Mouse (Mus musculus): Measurements from ENCODE around the gene 3425401B19Rik. TPM values are rescaled to one million over a fixed set of nuclear protein-coding genes. Genes with fewer than 3 reads are reported as not detected.
A peak's percentile ranks its signal among the peaks of the same experiment; 100 is the strongest.

3425401B19Rik gene
- polyA plus RNA-seq, 1 experiment, result 0.08 TPM

DNA sequence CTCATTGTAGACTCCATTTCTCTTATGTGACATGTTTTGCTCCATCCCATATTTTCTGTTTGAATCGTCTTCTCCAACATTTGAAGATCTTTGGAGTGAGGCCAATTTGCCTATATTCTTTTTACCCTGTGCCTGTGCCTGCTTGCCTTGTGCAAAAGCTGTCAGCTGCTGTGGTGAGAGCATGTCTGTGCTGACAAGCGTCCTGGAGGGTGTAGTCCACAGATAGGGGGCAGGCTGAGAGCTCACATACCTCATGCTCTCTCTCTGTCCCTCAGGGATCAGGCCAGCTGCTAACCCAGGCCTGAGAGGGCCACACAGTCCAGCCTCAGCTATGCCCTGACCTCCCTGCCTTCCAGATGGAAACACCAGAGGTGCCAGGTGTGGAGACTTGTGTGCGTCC, 11.9 kb downstream of the 3425401B19Rik start:
- peak; percentile 16 to 43 for DNase-seq (ENCODE audit: extremely low spot score in 1 of 2, low spot score in 1 of 2)

DNA sequence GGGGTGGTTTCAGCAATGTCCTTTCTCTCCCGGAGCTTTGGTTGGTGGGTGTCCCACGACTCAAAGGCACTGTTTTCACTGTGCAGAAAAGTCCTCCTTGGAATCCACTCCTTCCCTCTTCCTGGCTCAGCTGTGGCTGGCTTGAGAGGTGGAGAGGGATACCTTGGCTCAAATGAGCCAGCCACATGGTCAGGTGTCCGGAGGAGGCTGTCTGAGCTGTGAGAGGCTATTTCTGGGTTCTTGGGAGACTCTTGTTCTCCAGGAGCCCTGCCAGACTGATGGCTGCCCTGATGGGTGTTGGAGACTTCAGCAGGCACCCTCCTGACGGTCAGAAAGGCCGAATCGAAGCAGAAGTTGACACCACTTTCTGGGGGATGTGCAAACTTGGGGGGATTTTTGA, 22.0 kb downstream of the 3425401B19Rik start:
- no peak for DNase-seq (ENCODE audit: extremely low spot score in 1 of 2, low spot score in 1 of 2)

DNA sequence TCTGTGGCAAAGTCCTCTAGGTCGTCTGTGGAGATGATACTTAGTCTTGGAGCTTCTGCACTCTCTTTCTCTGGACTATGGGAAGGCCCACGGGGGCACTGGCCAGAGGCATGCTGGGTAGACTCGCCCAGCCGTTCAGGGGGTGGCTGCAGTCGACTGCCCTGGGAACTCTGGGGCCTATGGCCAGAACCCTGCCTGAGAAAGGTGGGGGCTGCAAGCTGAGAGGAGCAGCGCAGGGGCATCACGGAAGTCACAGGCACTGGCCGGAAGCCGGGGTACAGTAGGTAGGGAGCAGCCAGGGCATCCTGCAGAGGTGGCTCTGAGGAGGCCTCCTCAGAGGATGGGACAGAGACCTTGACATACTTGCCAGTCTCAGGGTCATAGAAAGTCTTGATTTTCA, 25.3 kb downstream of the 3425401B19Rik start:
- DNase-seq (ENCODE audit: extremely low spot score in 1 of 2, low spot score in 1 of 2), result no peak

DNA sequence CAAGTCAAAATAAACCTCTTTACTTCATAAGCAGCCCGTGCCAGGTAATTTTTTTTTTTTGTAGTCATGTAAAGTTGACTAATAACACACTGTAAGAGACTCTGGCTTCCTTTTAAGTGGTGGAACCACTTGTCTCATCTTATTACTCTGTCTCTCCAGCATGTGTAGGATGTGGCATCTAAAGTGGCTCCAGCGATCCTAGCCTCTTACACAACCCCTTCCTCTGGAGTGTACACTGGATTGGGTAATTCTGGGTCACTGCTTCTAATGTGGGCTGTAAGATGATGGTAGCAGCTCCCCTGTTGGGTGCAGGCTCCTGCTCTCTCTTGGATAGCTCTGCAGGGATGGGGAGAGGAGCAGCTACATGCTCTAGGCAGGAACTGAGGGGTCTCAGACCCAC, 46.6 kb downstream of the 3425401B19Rik start:
- DNase-seq (ENCODE audit: extremely low spot score in 1 of 2, low spot score in 1 of 2), result no peak

DNA sequence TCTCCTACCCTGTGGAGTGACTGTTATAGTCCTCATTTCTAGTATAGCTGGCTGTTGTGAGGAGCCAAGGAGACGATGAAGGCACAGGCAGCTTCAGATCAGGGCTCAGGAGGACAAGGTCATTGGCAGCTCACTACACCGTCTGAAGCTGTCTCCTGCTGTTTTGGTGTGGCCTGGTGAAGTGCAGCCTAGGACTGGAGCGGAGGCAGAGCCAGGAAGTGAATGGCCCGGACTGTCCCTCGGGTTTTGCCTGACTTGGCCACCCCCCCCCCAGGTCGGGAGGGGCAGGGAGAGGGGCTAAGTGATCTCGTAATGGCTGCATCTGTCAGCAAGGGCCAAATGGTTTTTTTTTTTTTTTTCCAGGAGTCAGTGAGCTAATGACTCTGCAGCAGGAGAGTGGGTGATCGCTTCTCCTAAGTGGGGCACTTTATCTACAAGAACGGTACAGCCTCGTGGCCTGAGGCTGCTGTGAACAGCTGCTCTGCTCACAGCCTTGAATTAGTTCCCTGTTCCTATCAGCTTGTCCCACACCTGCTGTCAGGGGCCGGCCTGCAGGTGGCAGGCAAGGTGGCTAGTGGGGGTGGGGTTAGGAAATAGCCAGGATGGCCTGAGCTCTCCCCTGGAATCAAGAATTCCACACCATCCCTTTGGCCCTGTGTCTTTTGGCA, 50.9 kb downstream of the 3425401B19Rik start:
- no peak for DNase-seq (ENCODE audit: extremely low spot score in 1 of 2, low spot score in 1 of 2)

DNA sequence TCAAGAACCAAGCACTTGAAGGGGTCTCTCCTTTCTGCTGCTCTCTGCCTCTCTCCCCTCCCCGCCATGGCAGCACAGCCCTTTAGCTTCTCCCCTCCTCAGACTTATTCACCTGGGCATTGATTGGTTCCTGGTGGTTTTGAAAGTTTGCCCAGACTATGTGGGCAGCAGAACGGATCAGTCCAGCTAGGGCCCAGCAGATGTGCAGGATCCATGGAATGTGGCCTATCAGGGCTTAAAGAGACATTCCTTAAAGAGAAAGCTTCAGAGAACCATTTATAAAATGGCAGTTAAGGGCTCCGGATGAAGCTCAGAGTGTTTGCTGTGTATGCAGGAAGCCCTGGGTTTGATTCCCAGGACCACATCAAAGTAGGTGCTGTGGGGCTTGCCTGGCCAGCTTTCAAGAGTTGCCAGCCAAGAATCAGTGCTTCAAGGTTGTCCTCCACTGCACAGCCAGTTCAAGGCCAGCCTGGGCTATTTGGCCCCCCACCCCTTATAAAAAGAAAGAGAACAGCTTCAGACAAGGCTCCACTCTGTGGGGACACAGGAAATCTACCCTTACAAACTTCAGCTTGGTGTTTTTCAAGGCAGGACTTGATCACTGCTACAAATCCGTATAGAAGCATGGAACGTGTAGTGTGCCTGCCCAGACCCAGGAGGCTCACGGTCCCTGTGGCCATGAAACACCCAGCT, 52.0 kb downstream of the 3425401B19Rik start:
- no peak for DNase-seq (ENCODE audit: extremely low spot score in 1 of 2, low spot score in 1 of 2)

DNA sequence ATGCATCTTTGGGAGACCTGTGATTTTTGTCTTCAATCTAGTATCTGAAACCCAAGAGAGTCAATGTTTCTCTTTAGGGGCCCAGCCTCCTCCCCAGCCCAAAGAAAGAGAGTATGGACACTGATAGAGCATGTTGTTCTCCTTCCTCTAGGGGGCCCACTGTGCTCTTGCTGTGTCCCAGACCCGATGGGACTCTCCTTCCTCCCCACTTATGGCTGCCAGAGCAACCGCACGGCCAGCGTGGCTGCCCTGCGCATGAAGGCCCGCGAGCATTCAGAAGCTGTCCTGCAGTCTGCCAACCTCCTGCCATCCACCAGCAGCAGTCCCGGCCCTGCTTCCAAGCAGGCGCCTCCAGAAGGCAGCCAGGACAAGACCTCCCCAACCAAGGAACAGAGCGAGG, 56.5 kb downstream of the 3425401B19Rik start:
- no peak for DNase-seq (ENCODE audit: extremely low spot score in 1 of 2, low spot score in 1 of 2)

DNA sequence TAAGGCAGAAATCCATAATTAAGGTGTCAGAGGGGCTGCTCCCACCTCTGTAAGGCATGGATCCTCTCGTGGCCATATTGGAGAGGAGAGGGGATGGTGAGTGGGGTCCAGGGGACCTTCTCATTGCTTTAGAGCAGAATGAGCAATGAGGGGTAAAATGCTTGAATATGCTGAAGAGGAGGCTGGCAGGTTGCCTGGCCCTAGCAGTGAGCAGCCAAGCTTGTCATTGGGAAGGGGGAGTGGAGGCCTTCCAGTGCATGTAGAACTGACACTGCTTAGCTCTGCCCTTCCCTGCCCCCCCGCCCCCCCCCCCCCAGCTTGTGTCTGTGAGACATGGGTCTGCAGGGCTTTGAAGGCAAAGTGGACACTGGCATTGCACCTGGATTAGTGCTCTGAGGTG, 57.8 kb downstream of the 3425401B19Rik start:
- DNase-seq (ENCODE audit: extremely low spot score in 1 of 2, low spot score in 1 of 2), result no peak

DNA sequence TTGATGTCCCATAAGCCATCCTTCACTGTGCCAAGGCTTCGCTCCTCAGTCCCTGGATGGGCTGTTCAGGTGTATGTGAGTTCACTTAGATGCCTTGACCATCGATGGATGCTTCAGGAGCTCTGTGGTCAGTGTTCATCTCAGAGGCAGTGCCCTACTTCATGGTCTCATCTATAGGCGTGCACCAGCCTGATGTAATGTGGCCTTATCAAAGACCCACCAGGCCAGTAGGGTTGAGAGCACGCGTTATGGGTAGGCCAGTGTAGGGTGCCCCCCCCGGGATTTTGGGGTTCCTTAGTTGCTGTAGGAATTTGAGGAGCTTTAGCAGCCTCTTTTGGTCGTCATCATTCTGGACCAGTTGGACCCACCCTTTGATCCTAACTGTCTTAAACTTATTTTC, 60.3 kb downstream of the 3425401B19Rik start:
- no peak for DNase-seq (ENCODE audit: extremely low spot score in 1 of 2, low spot score in 1 of 2)

DNA sequence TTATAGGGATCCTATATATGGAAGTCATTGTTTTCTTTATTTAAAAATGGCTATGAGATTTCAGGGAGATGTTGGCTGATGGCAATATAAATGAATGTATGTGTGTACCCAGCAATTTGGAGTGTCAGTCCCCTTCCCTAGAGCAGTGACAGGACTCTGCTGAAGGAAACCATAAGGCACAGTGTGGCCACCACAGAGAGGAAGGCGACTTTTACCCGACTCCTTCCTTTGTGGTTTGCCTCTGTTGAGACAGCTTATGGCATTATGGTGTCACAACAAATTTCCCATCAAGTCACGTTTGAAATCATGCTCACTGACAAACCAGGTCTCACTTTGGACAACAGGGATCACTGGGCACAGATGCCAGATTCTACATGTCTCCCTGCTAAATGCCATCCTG, 60.8 kb downstream of the 3425401B19Rik start:
- no peak for DNase-seq (ENCODE audit: extremely low spot score in 1 of 2, low spot score in 1 of 2)

DNA sequence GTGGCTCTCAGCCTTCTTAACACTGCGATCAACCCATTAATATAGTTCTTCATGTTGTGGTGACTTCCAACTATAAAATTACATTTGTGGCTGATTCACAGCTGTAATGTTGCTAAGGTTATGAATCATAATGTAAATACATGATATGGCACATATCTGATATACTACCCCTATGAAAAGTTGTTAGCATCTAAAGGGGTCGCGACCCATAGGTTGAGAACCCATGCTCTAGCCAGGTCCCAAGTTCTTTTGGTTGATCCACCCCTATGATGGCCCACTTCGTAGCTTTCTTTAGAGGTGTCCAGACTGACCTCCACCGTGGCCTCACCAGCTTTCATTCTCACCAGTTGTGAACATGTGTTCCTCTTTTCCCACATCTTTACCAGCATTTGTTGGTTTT, 67.8 kb downstream of the 3425401B19Rik start:
- DNase-seq (ENCODE audit: extremely low spot score in 1 of 2, low spot score in 1 of 2), result no peak

DNA sequence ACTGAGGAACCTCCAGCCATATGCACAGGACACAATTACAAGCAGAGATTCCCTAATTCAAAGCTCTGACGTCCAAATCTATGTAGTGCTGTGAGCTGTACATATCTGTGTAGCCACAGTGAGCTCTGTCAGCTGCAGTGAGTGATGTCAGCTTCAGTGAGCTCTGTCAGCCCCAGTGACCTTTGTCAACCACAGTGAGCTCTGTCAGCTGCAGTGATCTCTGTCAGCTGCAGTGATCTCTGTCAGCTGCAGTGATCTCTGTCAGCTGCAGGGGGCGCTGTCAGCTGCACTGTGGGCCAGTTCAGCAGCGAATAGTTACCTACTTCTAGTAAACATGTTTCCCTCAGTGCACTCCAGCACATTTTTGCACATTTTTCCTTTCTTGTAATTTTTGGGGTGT, 75.7 kb downstream of the 3425401B19Rik start:
- DNase-seq (ENCODE audit: extremely low spot score in 1 of 2, low spot score in 1 of 2), result peak in 1 of 2 experiments; percentile 71

Other genes starting within 250 kb of the 3425401B19Rik start
- 0.14 and 0.53 TPM in 2 replicates for gene Slc18a3, start 220.4 kb downstream of the 3425401B19Rik start, polyA plus RNA-seq (2012; rRNA removed)
- 0.42 and 0.69 TPM in 2 replicates for gene Chat, start 219.3 kb downstream of the 3425401B19Rik start, polyA plus RNA-seq (2012; rRNA removed)
- gene Ercc6, start 171.8 kb downstream of the 3425401B19Rik start, polyA plus RNA-seq (2012; rRNA removed), result 12.9 and 13.8 TPM in 2 replicates
- gene Prrxl1, start 85.9 kb downstream of the 3425401B19Rik start, polyA plus RNA-seq (2012; rRNA removed), result 0.04 and 0.11 TPM in 2 replicates
- 1.4 TPM in 2 replicates for gene Tmem273, start 100.7 kb upstream of the 3425401B19Rik start, polyA plus RNA-seq (2012; rRNA removed)
- not detected in 2 replicates for gene Fam170b, start 148.7 kb upstream of the 3425401B19Rik start, polyA plus RNA-seq (2012; rRNA removed)
- 6.1 and 7.3 TPM in 2 replicates for gene Vstm4, start 171.5 kb upstream of the 3425401B19Rik start, polyA plus RNA-seq (2012; rRNA removed)

Measured in frontal cortex, adult 2 months (tissue).